In genomic region chr6:60931364-60931763, GRCm38 (mm10) we compare ENCODE assay signal across 7 mouse cellular contexts. TPM values are rescaled to one million over a fixed set of nuclear protein-coding genes. Genes with fewer than 3 reads are reported as not detected.
DNase-seq lines count a peak whose midpoint lies in the region; ATAC-seq lines count a peak whose summit lies in the region.

No protein-coding gene starts in this region.

- no peaks in the 10 kb centered on the region for H3K36me3 ChIP-seq in kidney, embryonic 16.5 days (ENCODE audit: insufficient read depth, low read length)
- H3K36me3 ChIP-seq in midbrain, embryonic 13.5 days = no peaks in the 10 kb centered on the region

- H3K27ac ChIP-seq in kidney, embryonic 16.5 days (ENCODE audit: low read length) = no peak overlapping the region
- H3K27ac ChIP-seq in midbrain, embryonic 13.5 days = no peak overlapping the region

- H3K27me3 ChIP-seq in kidney, embryonic 16.5 days (ENCODE audit: insufficient read depth, low read length) = no peaks in the 10 kb centered on the region
- no peaks in the 10 kb centered on the region for H3K27me3 ChIP-seq in midbrain, embryonic 13.5 days

- no peak overlapping the region for H3K9ac ChIP-seq in kidney, embryonic 16.5 days (replicated peaks; ENCODE audit: low read length)
- no peak overlapping the region for H3K9ac ChIP-seq in midbrain, embryonic 13.5 days (replicated peaks)

- no peaks in the 10 kb centered on the region for H3K9me3 ChIP-seq in kidney, embryonic 16.5 days (ENCODE audit: low read length)
- no peaks in the 10 kb centered on the region for H3K9me3 ChIP-seq in midbrain, embryonic 13.5 days

- DNase-seq in kidney, postnatal 10 days = peak; percentile 24
- peak; percentile 55 for DNase-seq in brain, adult 2 months (ENCODE audit: low read depth, low spot score)
- peak; percentile 43 for DNase-seq in embryo, embryonic 11 days
- DNase-seq in layer of hippocampus, adult 9-11 months = peak; percentile 9

- H3K4me2 ChIP-seq in kidney, embryonic 16.5 days (replicated peaks; ENCODE audit: low read depth, low read length) = no peak overlapping the region
- H3K4me2 ChIP-seq in midbrain, embryonic 13.5 days (replicated peaks) = no peak overlapping the region

- H3K4me1 ChIP-seq in kidney, embryonic 16.5 days (ENCODE audit: insufficient read depth, low read length) = no peaks in the 10 kb centered on the region
- no peaks in the 10 kb centered on the region for H3K4me1 ChIP-seq in midbrain, embryonic 13.5 days (replicated peaks)

- no peak for ATAC-seq in kidney, embryonic 16.5 days (ENCODE audit: low FRiP score, low TSS enrichment)
- ATAC-seq in midbrain, embryonic 13.5 days = 0 out of 2 replicates have a peak, but pooled peaks have one; percentile 55
- ATAC-seq in monocyte, adult 5-6 weeks (replicated peaks; ENCODE audit: insufficient number of reproducible peaks, low FRiP score, low TSS enrichment, poor library complexity, severe bottlenecking) = no peak

- H3K4me3 ChIP-seq in kidney, embryonic 16.5 days (ENCODE audit: low read length) = no peak overlapping the region
- H3K4me3 ChIP-seq in midbrain, embryonic 13.5 days (replicated peaks) = no peak overlapping the region

RNA-seq across cellular contexts. Expression of gene Mmrn1, which starts 6.6 kb away (rescaled TPM):
- 6.1 and 6.2 TPM in 2 replicates for polyA plus RNA-seq in kidney, embryonic 16.5 days (2015; fragmentation: Nextera tagmentation; extraction: Ambion mirVana)
- polyA plus RNA-seq in midbrain, embryonic 13.5 days (2015; fragmentation: Nextera tagmentation; extraction: Ambion mirVana) = 2.7 and 3.0 TPM in 2 replicates
- 2.8 to 19.3 TPM (median 3.1 TPM) in 3 replicates for total RNA-seq in monocyte, adult 5-6 weeks (2017)
